Mouse (Mus musculus): ENCODE results near the gene Cab39.
"Not testable (repeated sequence)": the region's sequence is repeated elsewhere in the genome, so short reads cannot be mapped to it uniquely, and the experiment has no call there.

The Cab39 gene

GRCm38 (mm10) chr1:85790565-85790964 is 2.7 kb upstream of the Cab39 start:
- no peak for ATAC-seq (ENCODE audit: low TSS enrichment)

DNA sequence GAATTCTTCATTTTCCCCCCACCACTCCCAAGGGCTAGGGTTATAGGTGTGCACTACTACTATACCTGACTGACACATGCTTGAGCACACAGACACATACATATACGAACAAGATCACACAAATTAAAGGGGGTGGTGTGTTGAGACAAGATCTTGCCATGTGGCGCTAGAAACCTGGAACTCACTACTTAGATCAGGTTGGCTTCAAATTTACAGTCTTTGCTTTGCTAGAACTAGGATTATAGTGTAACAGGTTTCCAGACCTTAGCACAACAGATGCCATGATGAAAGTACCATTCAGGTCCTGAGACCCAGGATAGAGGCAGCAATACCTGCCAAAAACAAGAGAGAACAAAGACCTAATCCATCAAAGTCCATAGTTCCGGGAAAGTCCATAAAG is 1.8 kb upstream of the Cab39 start:
- ATAC-seq (ENCODE audit: low TSS enrichment), result no peak

GRCm38 (mm10) chr1:85794106-85794771 is 998 bp downstream of the Cab39 start:
- ATAC-seq (ENCODE audit: low TSS enrichment), result peak; percentile 35

DNA sequence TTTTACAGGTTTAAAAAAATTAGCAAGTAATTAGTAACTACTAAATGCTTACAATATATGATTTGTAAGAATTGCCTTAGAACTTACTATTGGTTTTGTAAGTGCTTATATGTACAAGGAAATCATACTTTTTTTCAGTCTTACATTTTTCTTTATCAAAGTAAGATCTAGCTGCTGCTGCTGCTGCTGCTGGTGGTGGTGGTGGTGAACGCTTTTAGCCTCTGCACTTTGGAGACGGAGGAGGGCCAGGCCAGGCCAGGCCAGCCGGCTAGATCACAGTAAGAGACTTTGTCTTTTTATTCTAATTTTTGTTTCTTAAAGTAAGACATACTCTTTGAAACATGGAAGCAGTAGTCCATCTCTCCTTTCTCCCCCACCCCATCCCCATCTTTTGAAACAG is 2.0 kb downstream of the Cab39 start:
- ATAC-seq (ENCODE audit: low TSS enrichment), result no peak

GRCm38 (mm10) chr1:85799776-85800175 is 6.5 kb downstream of the Cab39 start:
- no peak for ATAC-seq (ENCODE audit: low TSS enrichment)

DNA sequence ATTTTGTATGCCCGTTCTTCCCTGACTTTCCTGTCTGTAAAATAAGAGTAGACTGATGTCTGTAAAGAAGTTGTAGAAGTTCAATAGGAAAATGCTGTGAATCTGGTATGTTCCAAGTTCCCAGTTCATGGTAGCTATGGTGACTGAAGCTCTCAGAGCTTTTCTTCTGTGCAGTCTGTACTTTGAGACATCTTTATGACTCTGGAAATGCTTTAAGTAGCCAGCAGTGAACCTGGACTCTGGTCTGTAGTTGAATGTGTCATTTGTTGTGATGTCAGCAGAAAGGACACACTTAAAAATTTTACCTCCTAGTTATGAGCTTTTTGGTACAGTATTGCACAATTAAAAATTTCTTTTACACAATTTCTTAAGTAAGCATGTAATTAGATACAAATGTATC is 9.3 kb downstream of the Cab39 start:
- no peak for ATAC-seq (ENCODE audit: low TSS enrichment)

DNA sequence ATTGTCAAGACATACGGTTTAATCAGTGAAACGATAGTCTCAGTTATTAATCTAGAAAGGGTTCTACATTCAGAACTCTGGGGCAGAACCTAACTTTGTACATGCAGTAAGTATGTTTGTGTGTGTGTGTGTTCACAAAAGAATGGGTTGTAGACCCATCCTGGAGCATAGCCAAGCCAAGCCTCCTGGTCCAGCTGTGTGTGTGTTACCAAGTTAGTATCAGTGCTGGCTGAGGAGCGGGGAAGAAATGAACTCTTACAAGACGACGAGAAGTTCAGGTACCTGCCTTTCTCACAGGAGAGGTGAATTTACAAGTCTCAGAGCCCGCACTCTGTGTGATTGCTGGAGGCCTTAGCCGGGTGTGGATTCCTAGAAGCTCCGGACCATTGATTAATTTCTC is 11.3 kb downstream of the Cab39 start:
- no peak for ATAC-seq (ENCODE audit: low TSS enrichment)

DNA sequence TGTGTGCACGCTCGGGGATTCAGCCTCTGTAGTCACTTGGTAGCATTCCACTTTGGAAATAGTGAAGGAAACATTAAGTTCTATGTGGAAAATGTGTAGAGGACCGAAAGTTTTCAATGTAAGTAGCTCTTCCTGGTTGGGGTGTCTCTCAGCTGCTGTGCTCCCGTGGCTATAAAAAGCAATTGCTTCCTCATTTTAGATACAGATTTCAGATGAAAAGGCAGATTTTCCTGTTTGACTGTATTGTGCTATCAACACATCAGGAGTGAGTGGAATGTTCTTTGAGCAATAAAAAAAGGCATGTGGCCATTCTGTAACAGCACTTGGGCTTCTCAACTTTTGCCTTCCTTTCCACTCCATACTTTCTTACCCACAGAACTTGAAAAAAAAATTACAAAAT is 16.0 kb downstream of the Cab39 start:
- peak; percentile 56 for ATAC-seq (ENCODE audit: low TSS enrichment)

GRCm38 (mm10) chr1:85810343-85810742 is 17.1 kb downstream of the Cab39 start:
- ATAC-seq (ENCODE audit: low TSS enrichment), result peak; percentile 12; the same call in 1 of the 2 replicates

GRCm38 (mm10) chr1:85810787-85811186 is 17.5 kb downstream of the Cab39 start:
- no peak for ATAC-seq (ENCODE audit: low TSS enrichment)

DNA sequence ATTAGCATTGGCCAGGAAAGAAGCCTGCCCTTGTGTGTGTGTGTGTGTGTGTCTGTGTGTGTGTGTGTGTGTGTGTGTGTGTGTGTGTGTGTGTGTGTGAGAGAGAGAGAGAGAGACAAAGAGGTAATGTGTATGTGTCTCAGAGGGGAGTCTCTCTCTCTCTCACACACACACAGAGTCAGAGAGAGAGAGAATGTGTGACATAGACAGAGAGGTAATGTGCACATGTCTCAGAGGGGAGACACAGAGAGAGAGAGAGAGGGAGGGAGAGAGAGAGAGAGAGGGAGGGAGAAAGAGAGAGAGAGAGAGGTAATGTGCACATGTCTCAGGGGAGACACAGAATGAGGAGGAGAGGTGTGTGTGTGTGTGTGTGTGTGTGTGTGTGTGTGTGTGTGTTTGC is 21.0 kb downstream of the Cab39 start:
- ATAC-seq (ENCODE audit: low TSS enrichment), result not testable (repeated sequence)

- no peak for ATAC-seq (ENCODE audit: low TSS enrichment)
Observed at GRCm38 (mm10) chr1:85818121-85818520, 24.9 kb downstream of the Cab39 start.

DNA sequence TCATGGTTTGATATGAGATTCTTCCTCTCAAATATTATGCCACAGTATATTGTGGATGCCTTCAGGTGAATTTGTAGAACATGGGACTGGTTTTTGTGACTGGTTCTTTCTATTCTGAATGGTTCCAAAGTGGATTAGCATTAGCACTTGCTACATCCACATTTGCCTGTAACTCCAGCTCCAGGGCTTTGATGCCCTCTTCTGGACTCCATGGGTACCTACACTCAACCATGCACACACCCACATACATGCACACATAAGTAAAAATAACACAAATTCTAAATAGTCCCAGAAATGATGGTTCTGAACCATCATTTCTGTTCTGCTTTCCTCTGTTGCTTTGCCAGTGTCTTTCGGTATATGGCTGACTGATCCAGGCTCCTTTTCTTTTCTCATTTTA is 26.5 kb downstream of the Cab39 start:
- ATAC-seq (ENCODE audit: low TSS enrichment), result no peak

DNA sequence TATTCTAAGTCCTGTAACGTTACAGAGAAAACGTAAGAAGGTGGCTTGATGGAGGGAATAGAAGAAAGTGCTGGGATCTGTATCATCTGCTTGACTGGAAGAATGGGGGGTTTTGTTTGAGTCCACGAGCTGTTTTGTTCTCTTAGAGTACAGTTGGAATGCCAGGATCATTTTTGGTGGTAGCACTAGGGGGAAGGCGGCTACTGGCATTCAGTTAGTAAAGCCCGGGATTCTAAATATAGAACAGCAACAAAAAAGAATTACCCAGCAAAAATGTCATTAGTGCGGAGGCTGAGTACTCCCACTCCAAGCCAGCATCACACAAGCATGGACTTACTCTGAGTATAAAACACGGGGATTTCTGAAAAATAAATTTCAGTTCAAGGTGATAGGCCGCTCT is 29.0 kb downstream of the Cab39 start:
- ATAC-seq (ENCODE audit: low TSS enrichment), result peak; percentile 59

GRCm38 (mm10) chr1:85824905-85825304 is 31.7 kb downstream of the Cab39 start:
- ATAC-seq (ENCODE audit: low TSS enrichment), result no peak

DNA sequence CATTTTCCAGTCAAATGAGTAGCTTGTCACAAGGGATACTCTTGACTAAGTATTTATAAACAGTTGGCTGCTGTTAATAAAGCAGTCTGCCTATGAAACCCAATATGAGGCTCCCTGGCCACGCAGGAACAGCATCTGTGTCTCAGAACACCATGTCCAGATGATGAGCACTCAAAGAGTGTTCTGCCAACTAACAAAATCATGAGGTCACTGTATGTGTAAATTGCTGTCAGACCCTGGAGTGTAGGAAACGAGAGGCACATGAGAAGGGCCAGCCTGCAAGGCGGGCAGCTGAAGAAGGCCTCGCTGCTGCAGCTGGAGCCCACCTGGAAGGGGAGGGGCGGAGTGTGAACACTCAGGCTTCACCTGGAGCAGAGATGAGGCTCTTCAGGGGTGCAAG is 33.9 kb downstream of the Cab39 start:
- no peak for ATAC-seq (ENCODE audit: low TSS enrichment)

DNA sequence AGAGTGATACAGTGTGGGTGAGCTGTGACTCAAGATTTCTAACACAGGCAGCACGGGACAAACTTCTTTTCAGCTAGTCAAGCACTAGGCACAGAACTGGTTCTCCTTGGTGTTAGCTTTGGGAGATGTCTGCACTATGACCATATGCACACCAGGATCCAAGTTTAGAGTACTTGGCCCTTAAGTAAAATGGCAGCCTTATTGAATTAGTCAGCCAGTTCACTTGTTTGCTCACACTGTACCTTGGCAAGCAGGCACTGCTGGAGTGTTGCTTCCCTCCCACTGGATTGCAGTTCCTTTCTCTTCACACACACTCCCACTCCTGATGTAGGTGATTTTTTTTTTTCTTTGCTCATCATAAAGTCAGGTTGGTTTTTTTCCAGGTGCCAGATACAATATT is 35.8 kb downstream of the Cab39 start:
- ATAC-seq (ENCODE audit: low TSS enrichment), result peak; percentile 92

DNA sequence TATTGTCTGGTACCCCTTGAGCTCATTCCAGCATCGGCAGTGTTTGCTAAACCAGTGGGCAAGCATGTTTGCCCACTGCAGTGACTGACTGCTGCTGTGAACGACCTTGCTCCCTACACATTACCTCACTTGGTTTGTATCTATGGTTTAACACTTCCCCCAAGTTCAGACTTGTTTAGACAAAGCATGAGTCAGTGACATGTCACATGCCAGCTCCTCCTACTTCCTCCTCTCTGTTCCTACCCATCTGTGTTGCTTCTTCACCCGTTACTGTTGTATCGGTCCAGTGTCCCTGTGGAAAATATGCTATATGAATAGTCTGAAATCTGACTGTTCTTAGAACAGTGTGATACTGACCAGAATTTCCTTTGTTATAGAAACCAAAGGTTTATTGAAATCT is 44.8 kb downstream of the Cab39 start:
- peak; percentile 62 for ATAC-seq (ENCODE audit: low TSS enrichment)

- ATAC-seq (ENCODE audit: low TSS enrichment), result no peak
Observed at GRCm38 (mm10) chr1:85839356-85839755, 46.1 kb downstream of the Cab39 start.

GRCm38 (mm10) chr1:85839790-85840189 is 46.5 kb downstream of the Cab39 start:
- ATAC-seq (ENCODE audit: low TSS enrichment), result no peak

DNA sequence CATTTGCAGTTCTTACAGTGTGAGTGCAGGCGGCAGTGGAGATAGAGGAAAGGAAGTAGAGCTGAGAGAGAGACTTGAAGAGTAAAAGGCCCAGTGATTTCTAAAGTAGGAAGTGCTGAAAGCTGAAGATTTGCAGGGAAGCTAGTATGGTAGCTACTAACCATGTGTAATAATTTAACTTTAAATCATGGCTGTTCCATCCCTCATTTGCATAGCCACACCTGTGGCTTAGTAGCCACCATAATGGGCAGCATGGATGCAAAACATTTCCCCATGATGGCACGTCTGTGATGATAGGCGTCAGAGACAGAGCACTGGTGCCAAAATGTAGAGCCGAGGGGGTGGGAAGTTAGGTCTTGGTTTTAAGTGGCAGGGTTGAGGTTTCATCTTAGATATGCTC is 47.2 kb downstream of the Cab39 start:
- no peak for ATAC-seq (ENCODE audit: low TSS enrichment)

DNA sequence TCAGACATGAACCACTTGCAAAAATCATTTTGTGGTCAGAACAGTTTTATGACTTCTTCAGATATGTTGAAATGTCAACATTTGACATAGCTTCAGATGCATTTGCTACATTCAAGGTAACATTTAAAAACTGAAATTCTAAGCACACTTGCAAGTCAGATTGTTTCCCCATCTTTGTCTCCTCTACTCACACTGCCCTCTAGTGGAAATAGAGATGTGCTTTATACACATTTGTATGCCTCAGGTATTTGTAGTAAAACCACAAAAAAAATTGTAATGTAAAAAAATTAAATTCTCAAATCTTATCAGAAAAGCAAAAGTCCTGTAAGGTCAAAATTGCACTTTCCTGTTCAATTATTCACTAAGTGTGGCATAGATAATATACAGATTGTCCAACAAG is 49.0 kb downstream of the Cab39 start:
- ATAC-seq (ENCODE audit: low TSS enrichment), result no peak

DNA sequence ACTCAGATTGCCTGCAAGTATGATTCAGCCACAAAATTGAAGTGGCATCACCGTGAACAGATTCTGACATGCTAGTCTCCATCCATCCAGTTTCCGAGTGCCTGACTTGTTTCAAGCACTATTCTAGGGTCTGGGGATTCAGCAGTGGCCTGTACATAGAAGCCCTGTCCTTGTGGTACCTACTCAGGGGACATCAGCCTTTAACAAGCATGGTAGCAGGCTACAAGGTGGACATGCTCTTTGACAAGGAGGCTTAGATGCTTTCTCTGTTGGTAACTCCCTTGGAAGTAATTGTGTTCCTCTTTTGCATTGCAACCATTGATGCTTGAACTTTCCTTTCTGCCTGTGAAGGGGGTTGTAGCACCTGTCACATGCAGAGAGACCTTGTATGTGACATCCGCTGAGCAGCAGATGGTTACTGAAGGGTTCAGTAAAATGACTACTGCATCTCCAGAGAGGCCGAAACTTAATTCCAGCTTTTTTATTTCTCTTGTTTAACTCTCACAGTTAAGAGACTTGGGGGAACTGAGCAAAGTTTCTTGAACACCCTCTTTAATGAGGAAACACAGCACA is 50.1 kb downstream of the Cab39 start:
- ATAC-seq (ENCODE audit: low TSS enrichment), result no peak

DNA sequence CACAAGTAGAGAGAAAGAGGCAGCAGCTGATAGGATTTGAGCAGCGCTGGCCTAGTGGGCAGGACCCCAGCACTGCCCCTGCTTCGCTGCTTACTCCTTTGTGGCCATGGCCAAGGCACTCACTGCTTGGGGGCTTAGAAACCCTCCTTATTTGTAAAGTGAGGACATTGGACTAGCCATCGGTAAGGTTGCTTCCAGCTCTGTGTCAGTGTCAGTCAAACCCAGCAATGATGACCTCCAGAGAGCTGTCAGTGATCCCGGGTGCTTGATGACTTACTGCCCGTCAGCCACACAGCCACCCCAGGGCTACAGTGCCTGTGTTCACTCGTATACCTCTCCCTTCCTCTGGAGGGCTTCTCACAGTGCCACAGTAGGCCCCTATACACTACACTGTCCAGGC is 51.7 kb downstream of the Cab39 start:
- ATAC-seq (ENCODE audit: low TSS enrichment), result no peak
